Comparison of ENCODE assay signal across 8 mouse cellular contexts in genomic region chr4:150281891-150282630, GRCm38 (mm10). TPM values are rescaled to one million over a fixed set of nuclear protein-coding genes. Genes with fewer than 3 reads are reported as not detected.
DNase-seq lines count a peak whose midpoint lies in the region; ATAC-seq and TF ChIP-seq lines count a peak whose summit lies in the region.

No protein-coding gene starts in this region.

- ATAC-seq in neural tube, embryonic 13.5 days (ENCODE audit: low read depth) = peak; percentile 30

- no peak for TF ChIP-seq CTCF in MEL (IDR thresholded peaks at IDR 0.05 in 2 of 3, conservative IDR thresholded peaks at IDR 0.05 in 1 of 3; ENCODE audit: control insufficient read depth in 1 of 3, insufficient read depth in 1 of 3, low read depth in 2 of 3, low read length in 3 of 3, poor library complexity in 1 of 3, severe bottlenecking in 1 of 3)
- TF ChIP-seq CTCF in cortical plate, adult 2 months (IDR thresholded peaks at IDR 0.05; ENCODE audit: extremely low read depth, insufficient read depth, low read length) = no peak

- H3K36me3 ChIP-seq in MEL (ENCODE audit: control insufficient read depth in 1 of 2, insufficient read depth in 2 of 2, low read length in 2 of 2) = peaks cover 0 to 16% of the 10 kb centered on the region in 2 experiments; a peak in 2 of 4 replicates
- H3K36me3 ChIP-seq in neural tube, embryonic 13.5 days = no peaks in the 10 kb centered on the region

- peak overlapping the region; percentile 83 for H3K9ac ChIP-seq in MEL (ENCODE audit: control insufficient read depth, low read depth, low read length, poor library complexity, severe bottlenecking)
- H3K9ac ChIP-seq in neural tube, embryonic 13.5 days = peak overlapping the region; percentile 100

- H3K4me1 ChIP-seq in MEL (ENCODE audit: control insufficient read depth in 1 of 2, insufficient read depth in 2 of 2, low read length in 2 of 2) = peaks cover 5 to 12% of the 10 kb centered on the region in 2 experiments
- H3K4me1 ChIP-seq in cortical plate, adult 2 months (ENCODE audit: control insufficient read depth, insufficient read depth, low read length) = peaks cover 7% of the 10 kb centered on the region
- peaks cover 49% of the 10 kb centered on the region for H3K4me1 ChIP-seq in neural tube, embryonic 13.5 days (replicated peaks)

- H3K9me3 ChIP-seq in MEL (replicated peaks; ENCODE audit: insufficient read depth, low read length) = no peaks in the 10 kb centered on the region
- no peaks in the 10 kb centered on the region for H3K9me3 ChIP-seq in neural tube, embryonic 13.5 days

- TF ChIP-seq RAD21 in MEL (IDR thresholded peaks at IDR 0.05; ENCODE audit: low read depth, low read length) = no peak

- peak overlapping the region; percentile 85 for H3K4me2 ChIP-seq in neural tube, embryonic 13.5 days

- H3K79me2 ChIP-seq in MEL (ENCODE audit: control insufficient read depth, insufficient read depth, low read length, poor library complexity) = peaks cover 31% of the 10 kb centered on the region

- no peak for TF ChIP-seq POLR2A in MEL (IDR thresholded peaks at IDR 0.05; ENCODE audit: control insufficient read depth in 1 of 2, insufficient read depth in 1 of 2, low read depth in 1 of 2, low read length in 2 of 2, poor library complexity in 1 of 2)
- TF ChIP-seq POLR2A in cortical plate, adult 2 months (IDR thresholded peaks at IDR 0.05; ENCODE audit: extremely low read depth, insufficient read depth, low read length) = no peak

- no peaks in the 10 kb centered on the region for H3K27me3 ChIP-seq in MEL (ENCODE audit: control insufficient read depth in 1 of 2, insufficient read depth in 2 of 2, low read length in 2 of 2)
- no peaks in the 10 kb centered on the region for H3K27me3 ChIP-seq in neural tube, embryonic 13.5 days

- H3K27ac ChIP-seq in MEL (ENCODE audit: control insufficient read depth, low read depth, low read length) = peak overlapping the region; percentile 49
- peak overlapping the region; percentile 36 for H3K27ac ChIP-seq in cortical plate, adult 2 months (ENCODE audit: insufficient read depth, low read length)
- H3K27ac ChIP-seq in neural tube, embryonic 13.5 days (replicated peaks) = peak overlapping the region; percentile 99

- peak overlapping the region; percentile 80 to 85 for H3K4me3 ChIP-seq in MEL (ENCODE audit: control insufficient read depth in 1 of 2, insufficient read depth in 1 of 2, low read depth in 2 of 2, low read length in 2 of 2)
- H3K4me3 ChIP-seq in cortical plate, adult 2 months (ENCODE audit: insufficient read depth, low read length) = peak overlapping the region; percentile 95
- peak overlapping the region; percentile 100 for H3K4me3 ChIP-seq in neural tube, embryonic 13.5 days

- peak in 1 of 2 experiments; percentile 27; a peak in 1 of 4 replicates for TF ChIP-seq EP300 in MEL (IDR thresholded peaks at IDR 0.05; ENCODE audit: low read depth in 1 of 2, low read length in 2 of 2)

- DNase-seq in 3134 (ENCODE audit: extremely low read depth, insufficient read length, low spot score) (peak; percentile 50), MEL (ENCODE audit: low read depth, low spot score) (peak; percentile 63)
- DNase-seq in heart, adult 11 months = peak; percentile 96
- peak; percentile 85 for DNase-seq in kidney, adult 11 months
- DNase-seq in lung, adult 18-20 months = peak; percentile 63 to 67
- peak; percentile 69 for DNase-seq in thymus, postnatal 4 days

- WGBS in neural tube, embryonic 13.5 days = under 1% methylated on average over 49 of the region's 50 CpGs

TF ChIP-seq in MEL, 35 proteins besides CTCF, POLR2A, EP300 and RAD21:
- no peak for TF ChIP-seq MEF2A (IDR thresholded peaks at IDR 0.05; ENCODE audit: extremely low read depth, insufficient replicate concordance, low read depth, low read length, poor library complexity, severe bottlenecking)
- 0 out of 2 replicates have a peak, but pooled peaks have one; percentile 7 for TF ChIP-seq NELFE (IDR thresholded peaks at IDR 0.05; ENCODE audit: low read depth, low read length)
- no peak for TF ChIP-seq E2F4 (IDR thresholded peaks at IDR 0.05; ENCODE audit: borderline replicate concordance, low read depth, low read length)
- no peak for TF ChIP-seq TAL1 (IDR thresholded peaks at IDR 0.05; ENCODE audit: low read length)
- no peak for TF ChIP-seq MAX (IDR thresholded peaks at IDR 0.05; ENCODE audit: low read length)
- TF ChIP-seq MAZ (IDR thresholded peaks at IDR 0.05; ENCODE audit: low read depth, low read length) = 0 out of 2 replicates have a peak, but pooled peaks have one; percentile 37
- TF ChIP-seq MAFK (IDR thresholded peaks at IDR 0.05; ENCODE audit: borderline replicate concordance, low read depth, low read length) = no peak
- TF ChIP-seq SIN3A (IDR thresholded peaks at IDR 0.05; ENCODE audit: low read length) = peak; percentile 53
- no peak for TF ChIP-seq MYB (IDR thresholded peaks at IDR 0.05; ENCODE audit: low read depth, low read length)
- no peak for TF ChIP-seq HCFC1 (IDR thresholded peaks at IDR 0.05; ENCODE audit: low read depth, low read length)
- no peak for TF ChIP-seq ZKSCAN1 (IDR thresholded peaks at IDR 0.05; ENCODE audit: low read depth, low read length)
- no peak for TF ChIP-seq SMC3 (IDR thresholded peaks at IDR 0.05; ENCODE audit: low read depth, low read length)
- no peak for TF ChIP-seq BHLHE40 (IDR thresholded peaks at IDR 0.05; ENCODE audit: borderline replicate concordance, low read depth, low read length)
- TF ChIP-seq TBP (IDR thresholded peaks at IDR 0.05; ENCODE audit: low read depth, low read length) = peak; percentile 37; the same call in 1 of the 2 replicates
- no peak for TF ChIP-seq GABPA (IDR thresholded peaks at IDR 0.05; ENCODE audit: low read depth, low read length)
- TF ChIP-seq USF2 (IDR thresholded peaks at IDR 0.05; ENCODE audit: borderline replicate concordance in 1 of 2, insufficient read depth in 1 of 2, low read depth in 1 of 2, low read length in 2 of 2) = no peak
- TF ChIP-seq USF1 (IDR thresholded peaks at IDR 0.05; ENCODE audit: low read depth, low read length) = no peak
- no peak for TF ChIP-seq JUND (IDR thresholded peaks at IDR 0.05; ENCODE audit: low read depth, low read length)
- TF ChIP-seq ZMIZ1 (IDR thresholded peaks at IDR 0.05; ENCODE audit: low read depth, low read length) = no peak
- TF ChIP-seq CHD1 (IDR thresholded peaks at IDR 0.05; ENCODE audit: low read depth, low read length) = peak; percentile 98
- TF ChIP-seq ZNF384 (IDR thresholded peaks at IDR 0.05; ENCODE audit: low read depth, low read length) = no peak
- no peak for TF ChIP-seq ZC3H11A (IDR thresholded peaks at IDR 0.05; ENCODE audit: low read depth, low read length)
- peak; percentile 5; the same call in 1 of the 2 replicates for TF ChIP-seq RCOR1 (IDR thresholded peaks at IDR 0.05; ENCODE audit: low read depth, low read length)
- 0 out of 2 replicates have a peak, but pooled peaks have one; percentile 17 for TF ChIP-seq KAT2A (conservative IDR thresholded peaks at IDR 0.05; ENCODE audit: low read depth, low read length)

RNA-seq across cellular contexts. Expression of gene Rere, which starts 0.6 kb away (rescaled TPM):
- 4.1 and 5.8 TPM in 2 replicates for total RNA-seq in MEL (2012; rRNA removed)
- 10 to 100 TPM in 1 of 2 experiments, not detected in 1; 31.8 TPM for polyA plus RNA-seq in MEL (2012; ENCODE audit: insufficient read depth in 1 of 2, insufficient read length in 2 of 2, low read depth in 1 of 2, low replicate concordance in 2 of 2, missing spikeins in 1 of 2)
- polyA plus RNA-seq in cortical plate, adult 2 months (2012; rRNA removed) = 44.2 and 50.5 TPM in 2 replicates
- 41.2 and 50.0 TPM in 2 replicates for polyA plus RNA-seq in neural tube, embryonic 13.5 days (2015; fragmentation: Nextera tagmentation; extraction: Ambion mirVana)

RNA-seq across cellular contexts. Expression of gene Eno1, which starts 45.5 kb away (rescaled TPM):
- total RNA-seq in MEL (2012; rRNA removed) = 254 and 516 TPM in 2 replicates
- polyA plus RNA-seq in MEL (2012; ENCODE audit: insufficient read depth in 1 of 2, insufficient read length in 2 of 2, low read depth in 1 of 2, low replicate concordance in 2 of 2, missing spikeins in 1 of 2) = 1,000 to 10,000 TPM in 1 of 2 experiments, 100 to 1,000 TPM in 1; 737 to 5,492 TPM
- polyA plus RNA-seq in cortical plate, adult 2 months (2012; rRNA removed) = 902 and 906 TPM in 2 replicates
- polyA plus RNA-seq in neural tube, embryonic 13.5 days (2015; fragmentation: Nextera tagmentation; extraction: Ambion mirVana) = 1,151 and 1,235 TPM in 2 replicates

Comparison
In these comparisons a context has a peak if more than half of its experiments do, and no peak if none do; other contexts are left out.
1. Peak in every context shown above with its lines: DNase-seq, ATAC-seq, H3K4me3 ChIP-seq and H3K27ac ChIP-seq.
2. H3K27ac ChIP-seq: peak in every context shown above with its lines; median percentile 99 in neural tube, embryonic 13.5 days; 49 in MEL; 36 in cortical plate, adult 2 months.